Mouse (Mus musculus) thymus, adult 2 months (tissue): ENCODE measurements at regions not wholly inside any gene's neighbourhood (a gene's known extent, or its start where the extent isn't known, plus 50 kb on each side); places are given as distances from the start of the nearest gene placed in this dataset.

Source experiments
- CTCF ChIP-seq: fragments of 200-500 bp; IDR thresholded peaks from 2 replicates; pipeline ENCODE4 v1.5.1; 2012; ENCODE audit warnings: mild to moderate bottlenecking, control low read depth, low read length, moderate library complexity, borderline replicate concordance; ENCODE audit not compliant: control insufficient read depth, poor library complexity, insufficient read depth; ENCODE audit errors: extremely low read depth
- POLR2A ChIP-seq: fragments of 200-500 bp; IDR thresholded peaks from 2 replicates; pipeline ENCODE4 v1.6.1; 2012; ENCODE audit warnings: mild to moderate bottlenecking, low read length, control low read depth, moderate library complexity; ENCODE audit not compliant: control insufficient read depth, poor library complexity, insufficient read depth; ENCODE audit errors: extremely low read depth

DNA sequence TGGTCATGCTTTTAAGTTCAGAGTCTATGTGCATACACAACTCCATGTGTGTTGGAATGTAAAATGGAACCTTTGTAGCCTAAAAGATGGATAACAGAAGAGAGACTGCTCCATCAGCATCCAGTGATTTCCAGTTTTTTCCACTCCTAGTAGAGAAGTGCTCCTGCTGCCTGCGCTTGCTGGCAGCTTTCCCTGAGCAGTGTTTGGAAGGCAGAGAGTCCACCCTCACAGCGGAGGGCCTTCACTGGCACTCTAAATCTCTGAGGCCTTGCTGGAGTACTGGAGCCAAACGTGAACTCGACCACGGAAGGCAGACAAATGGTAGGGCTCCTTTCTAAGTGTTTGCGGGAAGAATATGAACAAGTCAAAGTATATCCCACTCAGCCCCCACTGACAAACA, 108.0 kb upstream of the Ank start:
- no peak for TF ChIP-seq CTCF
- no peak for TF ChIP-seq POLR2A
